Mouse (Mus musculus) MEL (cell line): ENCODE results near the gene Atp1a3.

ENCODE experiments used
- CTCF ChIP-seq, 3 experiments: IDR thresholded peaks in 2 of 3; conservative IDR thresholded peaks in 1 of 3; 2 replicates each; pipeline ENCODE4 v1.5.1; 2011 to 2012; ENCODE audit warnings: low read length in 3 of 3, low read depth in 2 of 3, mild to moderate bottlenecking in 2 of 3, improper control_type of control experiment in 1 of 3, inconsistent platforms in 1 of 3, mixed read lengths in 1 of 3, moderate library complexity in 1 of 3; ENCODE audit not compliant: control insufficient read depth in 1 of 3, insufficient read depth in 1 of 3, poor library complexity in 1 of 3, severe bottlenecking in 1 of 3
- EP300 ChIP-seq, 2 experiments: IDR thresholded peaks; 2 replicates each; pipeline ENCODE4 v1.6.1; 2011; ENCODE audit warnings: improper control_type of control experiment in 2 of 2, low read length in 2 of 2, low read depth in 1 of 2, mild to moderate bottlenecking in 1 of 2
- HCFC1 ChIP-seq: IDR thresholded peaks from 2 replicates; pipeline ENCODE4 v1.6.1; 2012; ENCODE audit warnings: low read depth, mild to moderate bottlenecking, inconsistent platforms, low read length, improper control_type of control experiment, moderate library complexity
- MAZ ChIP-seq: IDR thresholded peaks from 2 replicates; pipeline ENCODE4 v1.6.1; 2012; ENCODE audit warnings: low read depth, mild to moderate bottlenecking, inconsistent platforms, low read length, improper control_type of control experiment
- POLR2A ChIP-seq, 2 experiments: IDR thresholded peaks; 2 replicates each; pipeline ENCODE4 v1.6.1; 2011 to 2012; ENCODE audit warnings: low read length in 2 of 2, mild to moderate bottlenecking in 2 of 2, control low read depth in 1 of 2, improper control_type of control experiment in 1 of 2, low read depth in 1 of 2, moderate library complexity in 1 of 2; ENCODE audit not compliant: control insufficient read depth in 1 of 2, insufficient read depth in 1 of 2, poor library complexity in 1 of 2
- RAD21 ChIP-seq: IDR thresholded peaks from 2 replicates; pipeline ENCODE4 v1.6.1; 2011; ENCODE audit warnings: mild to moderate bottlenecking, low read depth, low read length, improper control_type of control experiment
- TAL1 ChIP-seq: IDR thresholded peaks from 2 replicates; pipeline ENCODE4 v1.6.1; 2012; ENCODE audit warnings: mild to moderate bottlenecking, inconsistent platforms, low read length, moderate library complexity, mixed read lengths
- TBP ChIP-seq: IDR thresholded peaks from 2 replicates; pipeline ENCODE4 v1.8.0; 2011; ENCODE audit warnings: low read depth, low read length, improper control_type of control experiment
- USF1 ChIP-seq: IDR thresholded peaks from 2 replicates; pipeline ENCODE4 v1.6.1; 2014; ENCODE audit warnings: low read depth, mild to moderate bottlenecking, inconsistent platforms, low read length, improper control_type of control experiment, moderate library complexity
- ZC3H11A ChIP-seq: IDR thresholded peaks from 2 replicates; pipeline ENCODE4 v1.6.1; 2012; ENCODE audit warnings: low read depth, mild to moderate bottlenecking, inconsistent platforms, low read length, improper control_type of control experiment

GRCm38 (mm10) chr7:24985799-24986198 lies 20.0 kb downstream of the Atp1a3 start:
- TF ChIP-seq POLR2A (IDR thresholded peaks at IDR 0.05; ENCODE audit: control insufficient read depth in 1 of 2, insufficient read depth in 1 of 2, low read depth in 1 of 2, low read length in 2 of 2, poor library complexity in 1 of 2) (no peak), TAL1 (no peak), USF1 (no peak), ZC3H11A (no peak), CTCF (IDR thresholded peaks at IDR 0.05 in 2 of 3, conservative IDR thresholded peaks at IDR 0.05 in 1 of 3; ENCODE audit: control insufficient read depth in 1 of 3, insufficient read depth in 1 of 3, low read depth in 2 of 3, low read length in 3 of 3, poor library complexity in 1 of 3, severe bottlenecking in 1 of 3) (peak; percentile 52 to 63 (median 57)), EP300 (IDR thresholded peaks at IDR 0.05; ENCODE audit: low read depth in 1 of 2, low read length in 2 of 2) (no peak), MAZ (no peak), RAD21 (no peak; the same call in 1 of the 2 replicates), TBP (no peak), HCFC1 (no peak)
